Mouse (Mus musculus) neural tube, embryonic 13.5 days (tissue): ENCODE measurements around the gene Hjurp. TPM values are rescaled to one million over a fixed set of nuclear protein-coding genes. Genes with fewer than 3 reads are reported as not detected.

Source experiments
- ATAC-seq: fragments of 200-750 bp; cut with Nextera tagmentation; 2 replicates; pipeline ENCODE4 v1.8.0; 2017; ENCODE audit warnings: low read depth, mild to moderate bottlenecking, moderate TSS enrichment, moderate library complexity
- H3K27ac ChIP-seq: fragments of 300-500 bp; sonication (generic); replicated peaks from 2 replicates; pipeline ENCODE4 v1.5.1; 2015; ENCODE audit warnings: moderate library complexity, mild to moderate bottlenecking, inconsistent platforms
- H3K27me3 ChIP-seq: fragments of 300-500 bp; sonication (generic); 2 replicates; pipeline ENCODE4 v1.6.1; 2015; ENCODE audit warnings: mild to moderate bottlenecking, inconsistent platforms
- H3K36me3 ChIP-seq: fragments of 300-500 bp; sonication (generic); 2 replicates; pipeline ENCODE4 v1.6.1; 2015; ENCODE audit warnings: mild to moderate bottlenecking, inconsistent platforms
- H3K4me1 ChIP-seq: fragments of 300-500 bp; sonication (generic); replicated peaks from 2 replicates; pipeline ENCODE4 v1.6.1; 2015; ENCODE audit warnings: inconsistent platforms
- H3K4me2 ChIP-seq: fragments of 300-500 bp; sonication (generic); 2 replicates; pipeline ENCODE4 v1.6.1; 2015; ENCODE audit warnings: inconsistent platforms, mild to moderate bottlenecking, moderate library complexity
- H3K4me3 ChIP-seq: fragments of 300-500 bp; sonication (generic); 2 replicates; pipeline ENCODE4 v1.5.1; 2015; ENCODE audit warnings: mild to moderate bottlenecking, inconsistent platforms
- H3K9ac ChIP-seq: fragments of 300-500 bp; sonication (generic); 2 replicates; pipeline ENCODE4 v1.6.1; 2015; ENCODE audit warnings: moderate library complexity, mild to moderate bottlenecking, inconsistent platforms
- H3K9me3 ChIP-seq: fragments of 300-500 bp; sonication (generic); 2 replicates; pipeline ENCODE4 v1.6.1; 2016; ENCODE audit warnings: inconsistent platforms
- WGBS: fragments of 180-500 bp; shearing (Covaris S2); methylation state at CpG from one replicate; pipeline ENCODE4 v1.1.7; 2015; 5-methylcytosine and 5-hydroxymethylcytosine counted together
- polyA plus RNA-seq: library from polyadenylated mRNA; unstranded; fragments of >200 nt; fragmentation: Nextera tagmentation; extraction: Ambion mirVana; gene quantifications from 2 replicates; pipeline ENCODE4 v1.2.1, GENCODE M21; 2015

Hjurp gene
- polyA plus RNA-seq, 1 experiment from 2014 or later: 69.9 TPM

DNA sequence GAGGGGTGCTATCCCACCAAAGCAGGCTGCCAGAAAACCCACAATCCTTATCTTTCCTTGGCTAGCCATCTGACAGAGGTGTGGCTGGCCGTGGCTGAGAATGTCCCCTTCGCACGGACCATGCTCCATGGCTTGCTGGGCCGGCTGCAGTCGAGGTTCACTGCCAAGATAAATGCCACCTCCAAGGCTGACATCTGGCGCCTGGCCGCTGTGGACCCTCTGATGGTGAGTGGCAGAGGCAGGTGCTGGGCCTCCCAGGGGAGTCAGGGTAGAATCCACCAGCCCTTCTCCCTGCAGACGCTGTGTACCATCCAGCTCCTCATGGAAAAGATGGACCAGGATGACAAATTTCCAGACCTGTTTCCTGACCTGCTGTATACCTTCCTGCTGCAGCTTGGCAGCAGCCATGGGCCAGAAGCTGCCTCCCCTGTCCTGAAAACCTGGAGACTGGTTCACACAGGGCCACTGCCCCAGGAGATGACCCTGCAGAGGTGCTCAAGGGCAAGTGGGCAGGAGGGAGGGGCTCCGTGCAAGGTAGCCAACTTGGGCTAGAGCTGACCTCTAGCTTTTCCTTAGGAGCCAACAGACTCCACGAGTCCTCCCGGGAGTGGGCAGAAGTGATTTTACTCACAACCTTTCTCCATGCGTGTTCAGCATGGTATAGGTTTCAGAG lies 22.5 kb downstream of the Hjurp start:
- Histone ChIP-seq H3K9ac (no peak overlapping the region), H3K4me2 (no peak overlapping the region), H3K27me3 (no peaks in the 10 kb centered on the region), H3K4me3 (no peak overlapping the region), H3K9me3 (peaks cover 83% of the 10 kb centered on the region), H3K36me3 (peaks cover 9% of the 10 kb centered on the region), H3K4me1 (0 out of 2 replicates have a peak, but pooled peaks cover 9% of the 10 kb centered on the region), H3K27ac (no peak overlapping the region)
- no peak for ATAC-seq
- 88% methylated on average over 12 of the region's 12 CpGs for WGBS

- Histone ChIP-seq H3K4me1 (no peaks in the 10 kb centered on the region), H3K9ac (no peak overlapping the region), H3K9me3 (peaks cover 97% of the 10 kb centered on the region), H3K4me2 (no peak overlapping the region), H3K27ac (no peak overlapping the region), H3K36me3 (no peaks in the 10 kb centered on the region), H3K4me3 (no peak overlapping the region), H3K27me3 (no peaks in the 10 kb centered on the region)
- 76% methylated on average over 6 of the region's 6 CpGs for WGBS
- ATAC-seq: no peak
These were observed 23.9 kb downstream of the Hjurp start for GRCm38 (mm10) chr1:88253540-88253939.

DNA sequence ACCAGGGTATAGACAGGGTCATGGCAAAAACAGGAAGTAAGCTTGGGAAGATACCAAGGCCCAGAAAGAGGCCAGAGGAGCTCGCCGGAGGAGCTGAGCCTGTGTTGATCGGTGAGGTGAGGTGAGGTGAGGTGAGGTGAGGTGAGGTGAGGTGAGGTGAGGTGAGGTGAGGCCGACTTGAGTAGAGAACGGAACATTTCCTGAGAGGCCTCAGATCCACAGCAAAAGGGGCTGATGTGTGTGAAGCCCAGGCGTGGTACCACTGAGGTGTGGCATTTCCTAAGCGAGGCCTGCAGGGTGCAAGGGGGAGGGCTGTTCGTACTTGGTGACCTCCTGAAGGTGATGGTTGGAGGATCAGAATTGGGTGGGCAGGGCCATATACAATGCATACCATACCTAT lies 24.3 kb downstream of the Hjurp start:
- H3K4me2 ChIP-seq: no peak overlapping the region
- H3K27me3 ChIP-seq: no peaks in the 10 kb centered on the region
- H3K4me3 ChIP-seq: no peak overlapping the region
- no peak overlapping the region for H3K27ac ChIP-seq
- H3K36me3 ChIP-seq: no peaks in the 10 kb centered on the region
- H3K9me3 ChIP-seq: peaks cover 97% of the 10 kb centered on the region
- ATAC-seq: no peak
- H3K4me1 ChIP-seq: no peaks in the 10 kb centered on the region
- no peak overlapping the region for H3K9ac ChIP-seq
- WGBS: 75% methylated on average over 8 of the region's 8 CpGs

- Histone ChIP-seq H3K9me3 (peaks cover 97% of the 10 kb centered on the region), H3K4me2 (no peak overlapping the region), H3K36me3 (no peaks in the 10 kb centered on the region), H3K4me1 (no peaks in the 10 kb centered on the region), H3K4me3 (no peak overlapping the region), H3K27ac (no peak overlapping the region), H3K9ac (no peak overlapping the region), H3K27me3 (no peaks in the 10 kb centered on the region)
- WGBS: 81% methylated on average over 5 of the region's 5 CpGs
- no peak for ATAC-seq
These were observed 27.4 kb downstream of the Hjurp start for GRCm38 (mm10) chr1:88250023-88250422.

DNA sequence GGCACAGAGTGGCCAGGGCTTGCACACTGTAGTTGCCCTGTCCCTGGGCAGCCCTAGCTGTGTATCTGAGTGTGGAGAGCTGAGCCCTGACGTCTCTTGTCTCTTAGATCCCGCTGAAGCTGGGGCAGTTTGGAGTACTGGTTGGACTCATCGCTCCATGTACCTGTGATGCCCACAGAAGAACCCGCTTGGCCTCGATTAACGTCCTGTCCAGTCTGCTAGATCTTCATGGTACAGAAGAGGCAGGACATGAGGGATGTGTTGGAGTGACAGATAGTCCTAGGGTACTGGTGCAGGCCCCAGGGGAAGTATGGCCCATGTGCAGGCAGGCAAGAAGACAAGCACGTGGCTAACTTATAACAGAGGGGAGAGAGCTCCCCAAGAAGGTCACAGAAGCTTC lies 27.8 kb downstream of the Hjurp start:
- Histone ChIP-seq H3K4me2 (no peak overlapping the region), H3K27me3 (no peaks in the 10 kb centered on the region), H3K36me3 (no peaks in the 10 kb centered on the region), H3K4me3 (no peak overlapping the region), H3K9me3 (peaks cover 97% of the 10 kb centered on the region), H3K9ac (no peak overlapping the region), H3K4me1 (no peaks in the 10 kb centered on the region), H3K27ac (no peak overlapping the region)
- ATAC-seq: no peak
- 80% methylated on average over 7 of the region's 7 CpGs for WGBS

DNA sequence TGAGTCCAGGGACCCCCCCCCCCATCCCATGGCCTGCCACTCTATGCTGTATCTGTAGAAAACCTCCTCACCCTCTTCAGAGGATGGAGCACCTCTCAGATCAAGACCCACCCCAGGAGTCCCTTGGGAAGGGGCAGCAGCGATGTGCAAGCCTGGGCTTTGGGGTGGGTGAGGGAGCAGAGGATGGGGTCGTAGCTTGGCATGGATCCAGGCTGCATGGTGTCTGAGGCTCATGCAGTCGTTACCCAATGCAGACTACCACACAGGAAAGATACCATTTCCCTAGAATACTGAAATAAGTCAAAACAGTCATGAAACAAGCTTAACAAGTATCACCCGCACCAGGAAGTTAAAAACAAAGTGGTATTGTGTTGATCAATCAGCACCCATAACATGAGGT lies 28.8 kb downstream of the Hjurp start:
- no peak overlapping the region for H3K9ac ChIP-seq
- no peak for ATAC-seq
- no peak overlapping the region for H3K4me3 ChIP-seq
- WGBS: 73% methylated on average over 4 of the region's 4 CpGs
- H3K4me2 ChIP-seq: no peak overlapping the region
- H3K36me3 ChIP-seq: no peaks in the 10 kb centered on the region
- H3K4me1 ChIP-seq: no peaks in the 10 kb centered on the region
- H3K27me3 ChIP-seq: no peaks in the 10 kb centered on the region
- peaks cover 97% of the 10 kb centered on the region for H3K9me3 ChIP-seq
- H3K27ac ChIP-seq: no peak overlapping the region

- no peaks in the 10 kb centered on the region for H3K36me3 ChIP-seq
- H3K9ac ChIP-seq: no peak overlapping the region
- WGBS: 50% methylated on average over 2 of the region's 2 CpGs
- H3K4me2 ChIP-seq: no peak overlapping the region
- no peak overlapping the region for H3K4me3 ChIP-seq
- H3K4me1 ChIP-seq: no peaks in the 10 kb centered on the region
- no peak for ATAC-seq
- H3K9me3 ChIP-seq: peaks cover 97% of the 10 kb centered on the region
- no peaks in the 10 kb centered on the region for H3K27me3 ChIP-seq
- no peak overlapping the region for H3K27ac ChIP-seq
These were observed 29.8 kb downstream of the Hjurp start for GRCm38 (mm10) chr1:88247660-88248059.

DNA sequence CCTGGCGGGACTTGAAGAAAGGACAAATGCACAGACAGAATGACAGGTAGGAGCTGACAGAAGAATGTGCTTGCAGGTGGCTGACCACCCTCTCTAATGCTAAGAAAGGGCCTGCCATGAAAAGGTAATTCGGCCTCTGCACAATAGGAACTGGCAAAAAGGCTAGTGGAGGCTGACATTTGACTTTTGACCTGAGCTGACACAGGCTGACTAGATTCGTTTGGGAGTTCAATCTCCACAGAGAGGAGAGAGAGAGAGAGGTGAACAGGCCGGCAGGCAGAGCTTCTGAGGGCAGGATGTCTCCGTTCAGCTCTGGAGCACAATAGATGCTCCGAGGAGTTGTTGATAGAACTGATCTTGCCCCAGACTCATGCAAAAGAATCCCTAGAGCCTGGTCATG lies 31.0 kb downstream of the Hjurp start:
- Histone ChIP-seq H3K4me1 (no peaks in the 10 kb centered on the region), H3K4me2 (no peak overlapping the region), H3K27ac (no peak overlapping the region), H3K9me3 (peaks cover 99% of the 10 kb centered on the region), H3K4me3 (no peak overlapping the region), H3K9ac (no peak overlapping the region), H3K27me3 (no peaks in the 10 kb centered on the region), H3K36me3 (no peaks in the 10 kb centered on the region)
- no peak for ATAC-seq
- 46% methylated on average over 6 of the region's 6 CpGs for WGBS

DNA sequence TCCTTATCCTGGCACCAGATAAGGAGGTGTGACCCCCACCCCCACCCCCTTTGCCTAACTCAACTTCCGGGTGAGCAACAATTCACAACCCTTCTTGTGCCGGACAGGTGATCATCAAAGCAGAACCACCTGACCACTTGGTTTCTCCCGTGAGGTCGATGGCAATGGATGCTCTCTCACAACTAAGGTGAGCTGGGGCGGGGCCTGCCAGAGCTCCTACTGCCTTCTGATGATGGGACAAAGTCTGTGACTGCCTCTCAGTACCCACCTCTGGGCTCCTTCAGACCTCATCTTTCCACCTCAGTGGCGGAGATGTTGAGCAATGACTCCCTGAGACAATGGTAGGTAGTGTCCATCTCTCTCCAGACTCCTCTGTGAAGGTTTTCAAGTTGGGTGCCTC lies 31.6 kb downstream of the Hjurp start:
- ATAC-seq: no peak
- H3K9me3 ChIP-seq: peaks cover 99% of the 10 kb centered on the region
- H3K27ac ChIP-seq: no peak overlapping the region
- no peaks in the 10 kb centered on the region for H3K4me1 ChIP-seq
- no peak overlapping the region for H3K9ac ChIP-seq
- H3K4me3 ChIP-seq: no peak overlapping the region
- H3K4me2 ChIP-seq: no peak overlapping the region
- H3K36me3 ChIP-seq: no peaks in the 10 kb centered on the region
- no peaks in the 10 kb centered on the region for H3K27me3 ChIP-seq
- 80% methylated on average over 6 of the region's 6 CpGs for WGBS

GRCm38 (mm10) chr1:88243861-88244260 lies 33.6 kb downstream of the Hjurp start:
- no peak overlapping the region for H3K27ac ChIP-seq
- peaks cover 99% of the 10 kb centered on the region for H3K9me3 ChIP-seq
- H3K36me3 ChIP-seq: no peaks in the 10 kb centered on the region
- no peak overlapping the region for H3K9ac ChIP-seq
- ATAC-seq: no peak
- no peak overlapping the region for H3K4me3 ChIP-seq
- no peak overlapping the region for H3K4me2 ChIP-seq
- no peaks in the 10 kb centered on the region for H3K4me1 ChIP-seq
- WGBS: 67% methylated on average over 5 of the region's 5 CpGs
- no peaks in the 10 kb centered on the region for H3K27me3 ChIP-seq

- Histone ChIP-seq H3K4me3 (no peak overlapping the region), H3K4me2 (no peak overlapping the region), H3K36me3 (no peaks in the 10 kb centered on the region), H3K27me3 (no peaks in the 10 kb centered on the region), H3K9ac (no peak overlapping the region), H3K4me1 (no peaks in the 10 kb centered on the region), H3K9me3 (peaks cover 96% of the 10 kb centered on the region), H3K27ac (no peak overlapping the region)
- whole genome bisulfite sequencing: 77% methylated on average over 4 of the region's 4 CpGs
- ATAC-seq: no peak
These were observed 36.9 kb downstream of the Hjurp start for GRCm38 (mm10) chr1:88240579-88240978.

GRCm38 (mm10) chr1:88240072-88240471 lies 37.4 kb downstream of the Hjurp start:
- peaks cover 96% of the 10 kb centered on the region for H3K9me3 ChIP-seq
- no peak for ATAC-seq
- no peaks in the 10 kb centered on the region for H3K27me3 ChIP-seq
- H3K4me3 ChIP-seq: no peak overlapping the region
- H3K9ac ChIP-seq: no peak overlapping the region
- H3K4me1 ChIP-seq: no peaks in the 10 kb centered on the region
- 72% methylated on average over 5 of the region's 5 CpGs for WGBS
- no peak overlapping the region for H3K4me2 ChIP-seq
- H3K36me3 ChIP-seq: no peaks in the 10 kb centered on the region
- H3K27ac ChIP-seq: no peak overlapping the region

DNA sequence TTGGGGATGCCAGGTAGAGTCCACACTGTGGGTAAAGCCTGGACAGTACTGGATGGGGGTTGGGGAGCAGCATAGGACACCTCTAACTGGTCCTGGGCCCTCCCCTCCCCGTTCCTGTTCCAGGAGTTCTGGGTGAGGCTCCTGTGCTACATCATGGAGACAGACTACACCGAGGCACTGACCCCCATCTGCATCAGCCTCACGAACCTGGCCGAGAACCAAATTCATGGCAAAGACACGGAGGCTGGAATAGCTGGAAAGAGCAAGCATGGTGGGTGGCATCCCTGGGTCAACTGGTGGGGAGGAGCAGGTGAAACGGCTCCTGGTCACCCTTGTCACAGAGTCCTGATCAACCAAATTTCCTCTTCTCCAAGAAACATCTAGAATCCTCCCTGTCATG lies 38.7 kb downstream of the Hjurp start:
- no peak for ATAC-seq
- H3K4me1 ChIP-seq: no peaks in the 10 kb centered on the region
- no peak overlapping the region for H3K9ac ChIP-seq
- H3K27ac ChIP-seq: no peak overlapping the region
- no peak overlapping the region for H3K4me3 ChIP-seq
- H3K9me3 ChIP-seq: peaks cover 96% of the 10 kb centered on the region
- H3K36me3 ChIP-seq: no peaks in the 10 kb centered on the region
- WGBS: 80% methylated on average over 6 of the region's 6 CpGs
- H3K4me2 ChIP-seq: no peak overlapping the region
- no peaks in the 10 kb centered on the region for H3K27me3 ChIP-seq
